Mouse (Mus musculus): ENCODE results near the gene Rab34.

The Rab34 gene

GRCm38 (mm10) chr11:78188331-78189233, at the start of gene Rab34:
Gene Rab34, plus strand, starts transcription at chr11:78188430.
- DNase-seq = no peak

GRCm38 (mm10) chr11:78140665-78141064, 47.6 kb upstream of the Rab34 start:
- DNase-seq = no peak

- no peak for DNase-seq
These were observed 44.7 kb upstream of the Rab34 start for GRCm38 (mm10) chr11:78143520-78143919.

GRCm38 (mm10) chr11:78146168-78146567, 42.1 kb upstream of the Rab34 start:
- no peak for DNase-seq

GRCm38 (mm10) chr11:78146707-78147543, 41.3 kb upstream of the Rab34 start:
- DNase-seq = no peak

GRCm38 (mm10) chr11:78151161-78151560, 37.1 kb upstream of the Rab34 start:
- DNase-seq = no peak

- DNase-seq = no peak
These were observed 35.7 kb upstream of the Rab34 start for GRCm38 (mm10) chr11:78152299-78153231.

GRCm38 (mm10) chr11:78153778-78154177, 34.5 kb upstream of the Rab34 start:
- no peak for DNase-seq

GRCm38 (mm10) chr11:78155674-78156073, 32.6 kb upstream of the Rab34 start:
- no peak for DNase-seq

GRCm38 (mm10) chr11:78156156-78156699, 32.0 kb upstream of the Rab34 start:
- DNase-seq = no peak

GRCm38 (mm10) chr11:78159096-78159495, 29.1 kb upstream of the Rab34 start:
- DNase-seq = peak; percentile 57 to 69

GRCm38 (mm10) chr11:78159557-78159956, 28.7 kb upstream of the Rab34 start:
- no peak for DNase-seq

- DNase-seq = no peak
These were observed 28.1 kb upstream of the Rab34 start for GRCm38 (mm10) chr11:78160171-78160570.

- DNase-seq = no peak
These were observed 27.6 kb upstream of the Rab34 start for GRCm38 (mm10) chr11:78160675-78161074.

GRCm38 (mm10) chr11:78161169-78161568, 27.1 kb upstream of the Rab34 start:
- DNase-seq = no peak

GRCm38 (mm10) chr11:78161968-78162367, 26.3 kb upstream of the Rab34 start:
- no peak for DNase-seq

- DNase-seq = no peak
These were observed 25.7 kb upstream of the Rab34 start for GRCm38 (mm10) chr11:78162504-78162903.

GRCm38 (mm10) chr11:78163045-78163444, 25.2 kb upstream of the Rab34 start:
- no peak for DNase-seq

GRCm38 (mm10) chr11:78163681-78164603, 24.3 kb upstream of the Rab34 start:
- DNase-seq = peak; percentile 43 to 58

- DNase-seq = no peak
These were observed 23.7 kb upstream of the Rab34 start for GRCm38 (mm10) chr11:78164604-78164923.

All from spleen, adult 18-20 months (tissue).